Mouse (Mus musculus) kidney, adult 18-20 months (tissue): ENCODE measurements around the gene Prkd1.

Source experiments
- DNase-seq: peaks from one replicate; pipeline ENCODE4 v3.0.0; 2021

Prkd1 gene

GRCm38 (mm10) chr12:50549860-50550555 is 98.9 kb downstream of the Prkd1 start:
- DNase-seq = peak; percentile 6

DNA sequence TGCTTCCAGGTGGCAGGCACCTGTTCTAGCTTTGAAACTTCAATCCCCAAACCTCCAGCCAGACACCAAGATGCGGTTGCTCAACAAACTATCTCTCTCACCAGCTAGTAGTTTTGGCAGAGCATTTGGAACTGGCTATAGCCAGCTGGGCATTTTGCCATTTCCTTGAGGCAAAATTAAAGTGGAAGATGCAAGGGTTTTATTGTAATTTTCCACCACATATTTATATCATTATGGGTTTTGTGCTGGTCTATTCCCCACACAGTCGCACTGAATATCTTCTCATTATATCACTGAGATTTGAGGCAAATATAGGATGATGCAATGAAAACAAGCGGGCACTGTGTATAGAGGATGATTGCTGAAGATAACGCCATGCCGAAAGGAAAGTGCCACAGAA is 102.5 kb downstream of the Prkd1 start:
- DNase-seq = no peak

- peak; percentile 8 for DNase-seq
These were observed 103.3 kb downstream of the Prkd1 start for GRCm38 (mm10) chr12:50545610-50545919.

- peak; percentile 20 for DNase-seq
These were observed 103.9 kb downstream of the Prkd1 start for GRCm38 (mm10) chr12:50544855-50545609.

- no peak for DNase-seq
These were observed 108.1 kb downstream of the Prkd1 start for GRCm38 (mm10) chr12:50540793-50541192.

DNA sequence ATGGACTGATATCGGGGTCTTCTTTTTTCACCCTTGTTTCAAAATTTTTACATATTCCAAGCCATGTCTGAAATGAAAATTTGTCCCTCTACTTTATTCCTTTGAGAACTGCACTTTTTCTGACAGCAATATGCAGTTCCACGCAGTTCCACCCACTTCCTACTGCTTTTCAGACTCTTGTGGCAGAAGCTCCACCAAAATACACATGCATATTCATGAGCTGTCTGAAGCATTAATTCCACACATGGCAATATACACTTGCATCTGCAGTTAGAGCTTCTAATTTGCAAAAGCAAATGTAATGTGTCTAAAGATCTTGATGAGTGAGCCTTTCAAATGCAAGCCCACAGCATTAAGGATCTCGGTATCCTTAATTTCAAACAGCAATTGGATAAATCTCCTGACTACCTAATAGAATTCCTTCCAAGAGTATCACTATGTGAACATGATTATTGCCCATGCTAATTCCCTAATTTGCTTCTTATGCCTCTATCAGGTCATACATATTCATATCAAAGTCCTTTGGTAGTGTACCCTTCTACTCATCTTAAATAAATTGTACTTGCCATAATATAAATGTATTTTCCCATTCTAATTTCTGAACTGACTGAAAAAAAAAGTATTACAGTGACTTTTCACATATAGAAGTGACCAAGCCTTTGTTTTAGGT is 110.5 kb downstream of the Prkd1 start:
- DNase-seq = no peak

- no peak for DNase-seq
These were observed 111.1 kb downstream of the Prkd1 start for GRCm38 (mm10) chr12:50537761-50538160.

DNA sequence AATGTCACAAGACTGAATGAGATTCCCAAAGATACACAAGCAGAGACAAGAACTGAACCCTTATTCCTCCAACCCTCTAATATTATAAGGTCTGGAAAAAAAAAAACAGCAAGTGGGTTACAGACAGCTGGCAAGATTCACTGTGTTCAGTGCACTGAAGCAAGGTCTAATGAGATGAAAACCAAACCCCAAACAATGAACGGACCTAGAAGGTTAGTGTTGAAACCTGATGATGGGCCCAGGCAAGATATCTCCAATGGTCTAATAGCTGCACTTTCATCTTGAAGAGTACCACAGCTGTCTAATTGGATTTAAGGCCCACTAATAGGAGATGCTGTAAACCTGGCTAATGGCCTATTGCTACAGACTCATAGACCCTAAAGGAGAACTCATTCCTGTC is 111.9 kb downstream of the Prkd1 start:
- no peak for DNase-seq

- no peak for DNase-seq
These were observed 120.3 kb downstream of the Prkd1 start for GRCm38 (mm10) chr12:50528633-50529032.

DNA sequence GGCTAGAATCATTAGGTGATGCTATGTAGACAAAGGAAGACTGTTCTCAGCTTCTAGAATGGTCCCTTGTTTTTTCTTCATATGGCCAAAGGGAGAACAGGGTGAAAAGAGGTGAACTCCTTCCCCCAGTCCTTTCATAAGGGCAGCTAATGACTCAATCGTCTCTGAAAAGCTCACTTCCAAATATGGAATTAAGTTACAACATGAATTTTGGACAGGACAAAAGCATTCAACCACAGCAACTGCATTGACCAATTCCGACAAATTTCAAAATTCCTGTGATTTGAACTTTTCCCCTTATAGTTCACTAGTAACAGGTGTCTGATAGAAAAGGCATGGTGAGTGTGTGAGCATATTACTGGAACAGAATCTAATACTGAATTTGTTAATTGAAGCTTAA is 124.8 kb downstream of the Prkd1 start:
- DNase-seq = no peak

GRCm38 (mm10) chr12:50514526-50514925 is 134.4 kb downstream of the Prkd1 start:
- no peak for DNase-seq

- DNase-seq = no peak
These were observed 137.2 kb downstream of the Prkd1 start for GRCm38 (mm10) chr12:50511486-50512225.

GRCm38 (mm10) chr12:50508762-50509161 is 140.1 kb downstream of the Prkd1 start:
- no peak for DNase-seq

- no peak for DNase-seq
These were observed 148.9 kb downstream of the Prkd1 start for GRCm38 (mm10) chr12:50499796-50500504.

DNA sequence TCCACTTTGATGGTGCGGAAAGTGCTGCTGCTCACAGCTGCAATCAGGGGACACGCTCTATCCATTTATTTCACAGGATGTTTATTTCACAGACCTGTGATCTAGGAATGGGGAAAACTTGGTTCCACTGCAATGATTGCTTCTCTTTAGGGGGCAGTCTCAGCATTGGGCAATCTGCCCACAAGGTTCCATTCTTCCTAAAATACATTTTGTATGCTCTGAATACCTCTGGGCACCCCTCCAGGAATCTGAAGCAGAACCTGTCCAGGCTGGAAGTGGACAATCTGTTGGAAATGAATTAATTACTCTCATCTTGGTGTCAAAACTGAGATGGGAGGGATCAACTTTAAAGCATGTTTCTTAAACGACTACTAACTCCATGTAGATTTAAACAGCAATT is 152.9 kb downstream of the Prkd1 start:
- DNase-seq = no peak

- DNase-seq = no peak
These were observed 169.1 kb downstream of the Prkd1 start for GRCm38 (mm10) chr12:50479784-50480183.

- DNase-seq = no peak
These were observed 191.7 kb downstream of the Prkd1 start for GRCm38 (mm10) chr12:50457151-50457550.

DNA sequence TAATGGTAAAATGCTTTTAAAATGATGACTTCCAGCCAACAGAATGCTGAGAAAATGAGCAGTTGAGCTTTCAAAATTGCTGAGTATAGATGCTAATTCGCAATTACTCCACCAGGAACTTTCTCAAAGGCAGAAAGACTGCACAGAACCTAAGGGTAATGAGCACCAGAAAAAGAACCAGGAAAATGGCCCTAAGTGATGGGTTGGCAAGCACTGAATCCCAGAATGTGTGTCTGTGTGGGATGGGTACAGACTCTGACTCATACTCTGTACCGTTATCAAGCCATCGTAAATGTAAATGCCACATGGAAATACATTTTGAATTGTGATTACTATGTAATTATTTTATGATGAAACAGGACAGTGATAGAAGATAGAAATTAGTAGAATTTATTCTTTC is 197.1 kb downstream of the Prkd1 start:
- no peak for DNase-seq

DNA sequence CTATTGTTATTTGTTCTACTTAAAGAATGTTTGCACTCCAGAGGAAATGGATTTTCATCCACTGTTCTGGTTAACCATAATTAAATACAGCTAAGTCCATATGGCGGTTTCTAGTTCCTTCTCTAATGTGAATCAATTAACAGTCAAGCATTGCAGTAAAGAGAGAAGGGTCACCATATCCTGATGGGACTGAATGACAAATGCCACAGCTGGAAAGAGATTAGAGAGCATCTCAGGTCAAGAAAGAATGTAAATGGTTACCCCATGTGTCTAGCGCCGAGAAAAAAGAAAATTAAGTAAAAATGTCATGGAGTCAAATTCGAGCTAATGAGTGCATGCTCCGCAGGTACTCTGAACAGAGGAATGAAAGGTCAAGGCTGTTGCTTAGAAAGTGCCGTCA is 212.2 kb downstream of the Prkd1 start:
- DNase-seq = no peak

DNA sequence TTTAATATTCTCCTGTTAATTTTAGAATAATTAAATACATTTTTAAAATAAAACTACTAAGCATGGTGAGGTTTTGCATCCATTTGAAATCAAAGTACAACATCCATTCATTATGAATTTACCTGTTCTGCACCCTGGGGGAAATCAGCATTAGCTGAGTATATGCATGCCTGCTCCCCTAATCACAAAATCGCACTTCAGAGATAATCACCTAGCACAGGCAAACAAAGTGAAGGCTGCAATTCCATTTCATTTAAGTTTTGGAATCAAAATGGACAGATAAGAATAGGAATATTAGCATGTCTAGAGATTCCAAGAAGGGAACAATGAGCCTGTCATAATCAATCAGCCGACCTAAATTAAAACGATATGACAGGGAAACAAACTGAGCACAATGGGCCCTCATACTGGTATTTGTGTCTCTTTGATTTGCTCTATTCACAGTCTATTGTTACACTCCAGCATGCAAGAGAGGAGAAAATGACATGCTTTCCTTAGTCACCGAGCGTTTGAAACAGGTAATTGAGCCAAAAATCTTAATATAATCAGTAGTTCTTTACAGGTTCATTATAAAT is 218.7 kb downstream of the Prkd1 start:
- no peak for DNase-seq

DNA sequence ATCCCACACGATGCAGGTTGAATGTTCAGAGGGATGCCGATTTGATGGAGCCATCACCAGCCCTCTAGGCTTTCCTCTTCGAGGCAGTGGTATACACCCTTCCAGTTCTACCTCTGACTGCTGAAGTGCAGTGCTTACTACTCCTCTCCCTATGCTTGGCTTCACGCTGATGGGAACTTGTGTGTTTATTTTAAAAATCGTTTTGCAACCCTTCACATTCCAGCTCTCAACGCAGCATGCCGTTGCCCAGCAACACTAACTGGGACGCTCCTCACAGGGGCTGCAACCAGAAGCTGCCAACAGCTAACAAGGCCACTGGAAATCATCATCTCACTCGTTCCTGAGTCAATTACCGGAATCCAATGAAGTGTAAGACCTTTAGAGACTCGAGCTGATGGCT is 296.5 kb downstream of the Prkd1 start:
- no peak for DNase-seq

DNA sequence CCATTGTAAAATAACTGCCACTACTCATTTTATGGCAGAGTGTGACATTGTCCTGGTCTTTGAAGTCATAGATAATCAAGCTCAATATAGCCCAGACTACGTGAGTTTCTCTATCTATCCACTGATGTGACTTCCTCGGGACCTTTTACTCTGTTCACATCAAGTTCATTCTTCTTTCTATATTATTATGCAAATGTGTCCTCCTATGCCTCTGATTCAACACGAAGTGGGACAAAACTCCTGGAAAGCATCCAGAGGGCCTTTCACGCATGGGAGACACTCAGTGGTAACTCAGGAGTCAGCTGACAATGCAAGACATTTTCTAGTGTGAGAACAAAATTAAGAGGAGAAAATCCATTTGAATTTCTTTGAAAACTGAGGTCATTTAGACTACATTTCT is 315.7 kb downstream of the Prkd1 start:
- no peak for DNase-seq
